Mouse (Mus musculus) hindbrain, embryonic 11.5 days (tissue): ENCODE data around the gene Meltf. TPM values are rescaled to one million over a fixed set of nuclear protein-coding genes. Genes with fewer than 3 reads are reported as not detected.
A peak's percentile ranks its signal among the peaks of the same experiment; 100 is the strongest.

Source experiments
- ATAC-seq: fragments of 200-750 bp; cut with Nextera tagmentation; 2 replicates; pipeline ENCODE4 v1.8.0; 2017; ENCODE audit warnings: mild to moderate bottlenecking, moderate TSS enrichment, moderate library complexity; ENCODE audit not compliant: low FRiP score
- DNase-seq: peaks from one replicate; pipeline ENCODE4 v3.0.0-alpha.2; 2015; ENCODE audit warnings: low spot score
- H3K27ac ChIP-seq: fragments of 300-500 bp; sonication (generic); 2 replicates; pipeline ENCODE4 v1.5.1; 2014; ENCODE audit warnings: mild to moderate bottlenecking, low read depth, low read length
- H3K27me3 ChIP-seq: fragments of 300-500 bp; sonication (generic); 2 replicates; pipeline ENCODE4 v1.6.1; 2014; ENCODE audit warnings: mild to moderate bottlenecking, low read length, moderate library complexity, mixed read lengths; ENCODE audit not compliant: control insufficient read depth, insufficient read depth
- H3K36me3 ChIP-seq: fragments of 300-500 bp; sonication (generic); 2 replicates; pipeline ENCODE4 v1.6.1; 2014; ENCODE audit warnings: mild to moderate bottlenecking, low read length, moderate library complexity, mixed read lengths; ENCODE audit not compliant: control insufficient read depth, insufficient read depth
- H3K4me1 ChIP-seq: fragments of 300-500 bp; sonication (generic); replicated peaks from 2 replicates; pipeline ENCODE4 v1.6.1; 2014; ENCODE audit warnings: low read length, mixed read lengths; ENCODE audit not compliant: control insufficient read depth, insufficient read depth
- H3K4me2 ChIP-seq: fragments of 300-500 bp; sonication (generic); replicated peaks from 2 replicates; pipeline ENCODE4 v1.6.1; 2014; ENCODE audit warnings: mild to moderate bottlenecking, low read depth, low read length
- H3K4me3 ChIP-seq: fragments of 300-500 bp; sonication (generic); 2 replicates; pipeline ENCODE4 v1.5.1; 2014; ENCODE audit warnings: low read depth, low read length
- H3K9ac ChIP-seq: fragments of 300-500 bp; sonication (generic); 2 replicates; pipeline ENCODE4 v1.6.1; 2014; ENCODE audit warnings: low read depth, low read length
- H3K9me3 ChIP-seq: fragments of 300-500 bp; sonication (generic); 2 replicates; pipeline ENCODE4 v1.6.1; 2016; ENCODE audit warnings: low read length; ENCODE audit not compliant: control insufficient read depth
- WGBS: fragments of 180-500 bp; shearing (Covaris S2); extraction: QIAGEN DNeasy Blood & Tissue Kit; methylation state at CpG from one replicate; pipeline ENCODE4 v1.1.7; 2014; 5-methylcytosine and 5-hydroxymethylcytosine counted together
- polyA plus RNA-seq: library from polyadenylated mRNA; unstranded; fragments of >200 nt; fragmentation: Nextera tagmentation; extraction: Ambion mirVana; gene quantifications from 2 replicates; pipeline ENCODE4 v1.2.1, GENCODE M21; 2014

Gene Meltf
- polyA plus RNA-seq, 1 experiment from 2014 or later: not detected

DNA sequence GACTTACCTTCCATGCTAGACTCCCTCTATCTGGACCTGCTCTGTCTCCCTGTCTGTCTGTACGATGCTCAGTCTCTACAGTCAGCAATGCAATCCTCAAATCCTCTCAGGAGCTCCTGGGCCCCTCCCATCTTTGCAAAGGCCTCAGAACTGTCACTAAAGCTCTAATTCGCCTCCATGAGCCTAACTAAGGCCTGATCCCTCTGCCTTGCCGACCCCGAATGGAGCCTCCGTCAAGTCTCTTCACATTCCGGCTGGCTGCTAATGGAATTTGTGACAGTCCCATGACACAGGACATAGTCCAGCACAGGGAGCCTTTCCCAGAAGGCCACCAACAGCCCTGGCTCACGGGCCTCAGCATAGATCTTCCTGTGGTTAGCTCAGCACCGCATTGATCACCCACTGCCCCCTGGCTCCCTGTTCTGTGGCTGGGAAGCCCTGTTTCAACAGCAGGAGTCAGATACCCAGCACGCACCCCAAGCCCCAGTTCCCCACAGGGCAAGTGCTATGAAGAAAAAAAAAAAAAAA, 3.8 kb downstream of the Meltf start:
- 71% methylated on average over 9 of the region's 9 CpGs for WGBS
- no peaks in the 10 kb centered on the region for H3K36me3 ChIP-seq
- ATAC-seq: no peak
- DNase-seq: no peak
- H3K27me3 ChIP-seq: no peaks in the 10 kb centered on the region
- H3K9me3 ChIP-seq: no peaks in the 10 kb centered on the region
- H3K27ac ChIP-seq: no peak overlapping the region
- no peak overlapping the region for H3K4me3 ChIP-seq
- no peak overlapping the region for H3K4me2 ChIP-seq
- H3K4me1 ChIP-seq: no peaks in the 10 kb centered on the region
- H3K9ac ChIP-seq: no peak overlapping the region

GRCm38 (mm10) chr16:31883302-31883701, 4.7 kb downstream of the Meltf start:
- H3K4me2 ChIP-seq: no peak overlapping the region

DNA sequence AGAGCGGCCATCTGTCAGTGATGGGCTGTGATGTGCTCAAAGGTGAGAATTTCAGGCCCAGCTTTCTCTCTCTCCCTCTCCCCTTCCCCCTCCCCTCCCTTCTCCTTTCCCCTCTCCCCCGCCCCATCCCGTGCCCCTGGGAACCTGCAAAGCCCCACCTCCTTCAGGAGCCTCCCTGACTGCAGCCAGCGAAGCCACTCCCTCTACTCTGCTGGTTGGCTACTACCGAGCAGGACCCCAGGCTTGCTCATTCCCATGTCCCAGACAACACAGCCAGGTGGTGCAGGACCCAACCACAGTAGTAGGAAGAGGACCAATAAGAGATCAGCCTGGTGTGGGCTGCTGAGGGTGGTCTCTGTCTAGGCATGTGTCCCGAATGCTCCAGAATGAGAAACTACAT, 5.3 kb downstream of the Meltf start:
- Histone ChIP-seq H3K9me3 (no peaks in the 10 kb centered on the region), H3K4me2 (no peak overlapping the region), H3K9ac (no peak overlapping the region), H3K36me3 (no peaks in the 10 kb centered on the region), H3K4me3 (no peak overlapping the region), H3K27ac (no peak overlapping the region), H3K4me1 (no peaks in the 10 kb centered on the region), H3K27me3 (no peaks in the 10 kb centered on the region)
- DNase-seq: peak; percentile 18
- ATAC-seq: peak; percentile 58
- 11% methylated on average over 5 of the region's 6 CpGs for WGBS

More at GRCm38 (mm10) chr16:31883302-31883701, 4.7 kb downstream of the Meltf start:
- 67% methylated on average over 14 of the region's 14 CpGs for WGBS
- ATAC-seq (no peak), DNase-seq (no peak)
- Histone ChIP-seq H3K4me3 (no peak overlapping the region), H3K4me1 (no peaks in the 10 kb centered on the region), H3K27me3 (no peaks in the 10 kb centered on the region), H3K27ac (no peak overlapping the region), H3K9ac (no peak overlapping the region), H3K36me3 (no peaks in the 10 kb centered on the region), H3K9me3 (no peaks in the 10 kb centered on the region)

GRCm38 (mm10) chr16:31890907-31891306, 12.3 kb downstream of the Meltf start:
- WGBS: 61% methylated on average over 7 of the region's 7 CpGs
- Histone ChIP-seq H3K27me3 (no peaks in the 10 kb centered on the region), H3K4me1 (no peaks in the 10 kb centered on the region), H3K27ac (no peak overlapping the region), H3K9me3 (no peaks in the 10 kb centered on the region), H3K4me3 (no peak overlapping the region), H3K36me3 (no peaks in the 10 kb centered on the region), H3K9ac (no peak overlapping the region), H3K4me2 (no peak overlapping the region)
- DNase-seq: no peak
- no peak for ATAC-seq

DNA sequence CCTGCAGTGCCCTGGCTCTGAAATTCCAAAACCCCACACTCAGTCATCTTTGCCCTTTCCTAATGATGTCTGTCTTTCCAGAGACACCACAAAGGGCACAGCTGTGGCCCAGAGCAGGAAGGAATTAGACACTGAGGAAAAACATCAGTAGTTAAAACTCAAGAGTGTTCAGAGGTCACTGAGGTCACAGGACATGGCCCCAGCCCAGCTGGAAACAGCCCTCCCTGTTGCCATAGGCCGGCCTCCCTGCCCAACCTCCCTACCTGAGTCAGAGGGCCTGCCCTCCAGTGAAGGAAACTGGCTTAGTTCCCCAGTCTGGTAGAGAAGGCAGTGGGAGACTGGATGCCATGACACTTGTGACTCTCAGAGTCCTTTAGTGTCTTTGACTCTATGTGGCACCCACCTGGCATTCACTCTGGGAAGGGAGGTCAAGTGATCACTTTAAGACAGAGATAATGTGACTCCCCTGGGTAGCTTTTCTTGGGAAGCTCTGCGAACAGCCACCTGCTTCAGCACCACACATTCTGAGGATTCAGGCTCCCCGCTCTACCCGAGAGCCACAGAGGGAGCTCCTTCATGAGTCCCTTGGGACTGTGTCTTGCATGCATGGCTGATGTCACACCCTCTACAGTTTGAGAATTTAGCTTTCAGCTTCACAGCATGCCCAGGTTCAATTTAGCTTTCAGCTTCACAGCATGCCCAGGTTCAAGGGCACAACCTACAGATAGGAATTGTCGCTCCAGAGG, 15.0 kb downstream of the Meltf start:
- no peaks in the 10 kb centered on the region for H3K27me3 ChIP-seq
- no peak overlapping the region for H3K27ac ChIP-seq
- no peak overlapping the region for H3K4me3 ChIP-seq
- no peaks in the 10 kb centered on the region for H3K36me3 ChIP-seq
- H3K4me1 ChIP-seq: peaks cover 4% of the 10 kb centered on the region; the same call in 1 of the 2 replicates
- no peak overlapping the region for H3K9ac ChIP-seq
- 60% methylated on average over 5 of the region's 5 CpGs for WGBS
- ATAC-seq: no peak
- no peak for DNase-seq
- no peak overlapping the region for H3K4me2 ChIP-seq
- no peaks in the 10 kb centered on the region for H3K9me3 ChIP-seq

DNA sequence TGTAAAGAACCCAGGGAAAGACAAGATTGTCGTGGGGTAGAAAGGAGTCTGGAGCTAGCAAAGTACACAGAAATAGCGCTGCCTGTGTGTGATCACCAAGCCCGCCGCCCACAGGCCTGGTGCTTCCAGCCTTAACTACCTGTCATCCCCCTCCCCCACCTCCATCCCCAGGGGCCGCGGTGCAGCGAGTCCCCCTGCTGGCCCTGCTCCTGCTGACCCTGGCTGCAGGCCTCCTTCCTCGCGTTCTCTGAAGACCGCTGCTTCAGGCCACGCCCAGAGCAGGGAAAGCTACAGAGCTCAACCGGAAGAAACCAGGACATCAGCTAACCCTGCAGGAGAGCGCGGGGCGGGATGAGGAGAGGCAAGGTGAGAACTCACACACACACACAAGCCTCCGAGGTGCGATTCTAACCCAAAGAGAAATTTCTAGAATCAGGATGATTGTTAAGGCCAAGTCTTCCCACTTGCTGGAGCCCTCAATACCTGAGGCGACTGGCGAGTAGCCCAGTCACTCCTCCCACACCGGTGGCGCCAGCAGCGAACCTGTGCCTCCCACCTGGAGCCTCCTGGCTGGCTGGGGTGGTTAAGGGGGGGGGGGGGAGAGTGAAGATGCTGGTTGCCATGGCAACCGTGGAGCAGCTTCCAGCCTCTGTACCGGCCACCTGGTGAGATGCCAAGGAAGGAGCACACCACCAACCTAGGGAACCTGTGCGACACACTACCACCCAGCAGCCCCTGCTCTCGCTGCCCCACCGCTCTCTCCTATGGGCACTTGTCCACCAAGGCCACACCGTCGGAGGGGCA, 18.6 kb downstream of the Meltf start:
- peak; percentile 62 for DNase-seq
- Histone ChIP-seq H3K36me3 (no peaks in the 10 kb centered on the region), H3K27ac (no peak overlapping the region), H3K27me3 (no peaks in the 10 kb centered on the region), H3K4me2 (peak overlapping the region; percentile 42), H3K9ac (peak overlapping the region; percentile 49), H3K9me3 (no peaks in the 10 kb centered on the region), H3K4me3 (no peak overlapping the region; the same call in 1 of the 2 replicates), H3K4me1 (peaks cover 4% of the 10 kb centered on the region; the same call in 1 of the 2 replicates)
- 10% methylated on average over 27 of the region's 29 CpGs for WGBS
- ATAC-seq: peak; percentile 66

DNA sequence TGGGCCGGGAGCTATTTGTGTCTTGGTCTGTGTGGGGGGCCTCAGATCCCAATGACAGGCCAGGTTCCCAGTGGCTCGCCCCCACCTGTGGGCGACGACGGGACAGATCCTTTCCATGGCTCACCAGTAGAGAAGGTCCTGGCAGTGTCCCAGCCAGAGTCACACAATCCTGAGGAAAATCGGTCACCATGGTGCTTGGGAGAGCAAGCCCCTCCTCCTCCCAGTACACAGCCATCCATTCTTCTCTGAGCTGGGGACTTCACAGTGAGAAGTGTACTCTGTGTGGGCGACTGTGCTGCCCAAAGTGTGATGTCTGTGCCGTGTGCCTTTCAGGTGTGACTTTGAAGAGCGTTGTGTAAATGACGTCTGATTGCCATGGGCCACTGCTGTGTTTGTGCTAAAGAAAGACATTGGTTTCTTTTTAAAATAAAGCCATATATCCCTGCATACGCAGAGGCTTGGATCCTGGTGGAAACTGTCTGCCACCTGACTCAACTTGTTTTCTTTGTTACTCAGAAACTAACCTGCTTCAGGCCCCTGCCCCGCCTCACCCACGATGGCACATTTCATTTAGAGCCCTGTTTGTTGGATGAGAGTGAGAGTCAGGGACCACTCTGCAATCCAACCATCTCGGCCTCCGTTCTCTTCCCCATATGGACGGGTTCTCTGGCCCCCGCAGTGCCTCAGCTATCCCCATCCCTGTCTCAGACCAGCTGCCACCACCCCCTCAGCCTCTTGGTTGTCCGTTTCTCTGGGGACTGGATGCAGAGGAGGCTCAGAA, 20.1 kb downstream of the Meltf start:
- WGBS: 74% methylated on average over 18 of the region's 18 CpGs
- Histone ChIP-seq H3K27me3 (no peaks in the 10 kb centered on the region), H3K9ac (no peak overlapping the region)

DNA sequence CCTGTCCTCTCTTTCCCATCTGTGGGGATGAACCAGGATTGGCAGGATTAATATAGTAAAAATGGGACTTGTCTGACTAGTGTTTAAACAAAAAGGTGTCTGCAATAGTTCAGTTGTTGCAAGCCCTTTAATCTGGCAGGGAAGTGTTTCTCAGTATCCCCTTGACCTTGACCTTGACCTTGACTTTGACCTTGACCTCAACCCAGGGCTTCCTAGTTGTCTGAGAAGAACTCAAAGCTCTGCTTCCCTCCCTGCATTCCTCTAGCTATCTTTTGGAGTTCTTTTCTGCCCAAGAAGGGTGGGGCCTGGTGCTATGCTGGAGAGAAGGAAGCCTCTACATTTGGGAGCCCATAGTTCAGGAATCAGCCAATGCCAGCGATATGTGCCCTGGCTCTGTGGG, 23.3 kb downstream of the Meltf start:
- no peak for ATAC-seq

More for the DNA sequence above, 20.1 kb downstream of the Meltf start:
- H3K4me3 ChIP-seq: no peak overlapping the region
- H3K9me3 ChIP-seq: no peaks in the 10 kb centered on the region
- H3K4me1 ChIP-seq: peaks cover 4% of the 10 kb centered on the region; the same call in 1 of the 2 replicates
- ATAC-seq (no peak), DNase-seq (no peak)
- no peaks in the 10 kb centered on the region for H3K36me3 ChIP-seq
- no peak overlapping the region for H3K27ac ChIP-seq
- H3K4me2 ChIP-seq: no peak overlapping the region

More for the DNA sequence above, 23.3 kb downstream of the Meltf start:
- Histone ChIP-seq H3K4me2 (no peak overlapping the region), H3K27me3 (no peaks in the 10 kb centered on the region), H3K4me3 (no peak overlapping the region), H3K9ac (no peak overlapping the region), H3K4me1 (peaks cover 3% of the 10 kb centered on the region; the same call in 1 of the 2 replicates), H3K9me3 (no peaks in the 10 kb centered on the region), H3K36me3 (no peaks in the 10 kb centered on the region), H3K27ac (no peak overlapping the region)
- DNase-seq: no peak
- 88% methylated on average over 1 of the region's 1 CpGs for WGBS
